Mouse (Mus musculus): ENCODE data around the gene Foxs1.

Gene Foxs1

DNA sequence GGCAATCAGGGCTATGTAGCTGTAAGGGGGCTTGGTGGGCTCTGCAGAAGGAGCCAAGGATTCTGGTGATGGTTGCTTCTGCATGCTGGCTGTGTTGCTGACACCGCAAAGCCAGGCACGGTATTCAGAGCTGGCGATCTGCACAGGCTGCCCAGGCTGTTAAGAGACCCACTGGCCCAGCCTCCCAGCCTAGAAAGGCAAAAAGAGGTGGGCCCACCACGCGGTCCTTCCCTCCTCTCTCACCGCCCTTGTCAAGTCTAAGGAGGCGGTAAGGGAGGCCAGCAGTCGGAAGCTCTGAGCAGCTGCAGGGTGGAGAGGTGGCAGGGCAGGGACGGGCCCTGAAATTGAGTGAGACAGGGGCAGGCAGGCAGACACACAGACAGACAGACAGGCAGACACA lies at the start of gene Foxs1:
TSS of gene Foxs1 (minus strand) at position 161 of the 400 bp plus-strand sequence.
- no peak for DNase-seq (ENCODE audit: low read depth, low spot score)

DNA sequence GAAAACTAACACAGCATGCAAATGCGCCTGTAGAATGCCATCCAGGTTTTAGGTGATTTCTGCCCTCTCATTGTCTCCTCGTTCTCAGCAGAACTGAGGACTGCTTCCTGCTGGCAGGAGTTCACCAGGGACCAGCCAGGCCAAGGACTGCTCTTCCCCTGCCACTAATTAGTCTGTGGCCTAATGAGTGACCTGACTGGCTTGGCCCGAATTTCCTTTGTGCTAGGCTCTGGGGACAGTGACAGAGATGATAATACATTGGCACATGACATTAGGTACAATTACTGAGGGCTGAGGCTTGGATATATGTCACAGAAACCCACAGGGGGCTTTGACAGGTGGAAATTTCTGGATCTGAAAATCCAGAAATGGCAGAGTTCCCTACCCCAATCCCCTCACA lies 44.0 kb upstream of the Foxs1 start:
- no peak for DNase-seq (ENCODE audit: low read depth, low spot score)

- no peak for DNase-seq (ENCODE audit: low read depth, low spot score)
Measured at GRCm38 (mm10) chr2:152965555-152965954, 32.5 kb upstream of the Foxs1 start.

- peak; percentile 66 for DNase-seq (ENCODE audit: low read depth, low spot score)
Measured at GRCm38 (mm10) chr2:152962091-152962793, 29.2 kb upstream of the Foxs1 start, which contains the start of gene Ttll9. Ttll9 (plus strand) TSS chr2:152962485.

DNA sequence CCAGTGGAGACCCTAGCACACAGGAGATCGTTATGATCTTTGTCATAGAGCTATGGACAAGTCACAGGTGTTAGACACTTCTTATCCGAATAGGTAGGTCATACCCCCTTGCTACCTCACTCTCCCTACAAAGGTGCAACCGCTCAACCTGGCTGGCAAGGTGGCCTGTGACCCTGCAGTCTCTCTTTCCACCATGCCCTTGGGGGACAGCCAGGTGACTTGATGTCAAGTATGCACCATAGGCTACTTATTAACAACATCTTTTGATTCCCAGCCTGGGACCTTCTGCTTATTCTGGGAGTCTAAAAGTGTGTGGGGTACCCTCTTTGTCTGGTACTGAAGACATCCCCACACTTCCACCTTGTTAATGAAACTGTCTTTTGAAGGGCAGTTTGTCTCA lies 25.1 kb upstream of the Foxs1 start:
- no peak for DNase-seq (ENCODE audit: low read depth, low spot score)

- no peak for DNase-seq (ENCODE audit: low read depth, low spot score)
Measured at GRCm38 (mm10) chr2:152951850-152952720, 19.1 kb upstream of the Foxs1 start.

GRCm38 (mm10) chr2:152951065-152951849 lies 18.2 kb upstream of the Foxs1 start, which contains the start of gene Dusp15:
Dusp15 (minus strand) TSS chr2:152951698.
- no peak for DNase-seq (ENCODE audit: low read depth, low spot score)

DNA sequence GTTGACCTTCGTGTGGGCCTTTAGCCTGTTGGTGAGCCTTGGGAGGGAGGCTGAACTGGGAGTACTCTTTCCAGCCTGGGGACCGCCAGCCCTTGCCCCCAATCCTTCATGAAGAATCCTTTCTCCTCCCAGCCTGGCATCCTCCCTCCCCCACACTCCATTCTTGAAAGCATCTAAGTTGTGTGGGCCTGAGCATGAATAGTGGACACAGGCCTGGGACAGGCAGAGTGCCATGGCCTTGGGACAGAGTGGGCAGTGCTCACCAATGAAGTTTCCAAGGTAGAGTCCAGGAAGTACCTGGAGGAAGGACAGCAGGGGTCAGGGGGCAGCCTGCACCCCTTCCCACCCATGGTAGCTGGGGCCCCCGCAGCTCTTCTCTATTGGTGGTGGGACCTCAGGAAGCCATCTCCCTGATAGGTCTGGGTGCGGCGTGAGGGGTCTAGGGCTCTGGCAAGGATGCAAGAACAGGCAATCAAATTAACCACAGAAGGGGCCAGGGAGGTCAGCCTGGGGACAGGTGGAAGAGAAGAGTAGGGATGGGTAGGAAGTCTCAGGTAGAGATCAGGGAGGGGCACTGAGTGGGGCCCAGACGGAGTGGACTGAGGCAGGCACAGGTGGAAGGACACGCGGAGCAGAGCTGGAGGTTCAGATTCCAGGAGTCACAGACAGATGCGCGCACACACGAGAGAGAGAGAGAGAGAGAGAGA lies 17.5 kb upstream of the Foxs1 start:
- no peak for DNase-seq (ENCODE audit: low read depth, low spot score)

GRCm38 (mm10) chr2:152948438-152949020 lies 15.5 kb upstream of the Foxs1 start:
- no peak for DNase-seq (ENCODE audit: low read depth, low spot score)

- no peak for DNase-seq (ENCODE audit: low read depth, low spot score)
Measured at GRCm38 (mm10) chr2:152947098-152947497, 14.1 kb upstream of the Foxs1 start.

GRCm38 (mm10) chr2:152944013-152944412 lies 11.0 kb upstream of the Foxs1 start:
- DNase-seq (ENCODE audit: low read depth, low spot score) = no peak

- DNase-seq (ENCODE audit: low read depth, low spot score) = no peak
Measured at GRCm38 (mm10) chr2:152943568-152943967, 10.6 kb upstream of the Foxs1 start.

GRCm38 (mm10) chr2:152942898-152943515 lies 10.0 kb upstream of the Foxs1 start:
- no peak for DNase-seq (ENCODE audit: low read depth, low spot score)

- no peak for DNase-seq (ENCODE audit: low read depth, low spot score)
Measured at GRCm38 (mm10) chr2:152941776-152942175, 8.8 kb upstream of the Foxs1 start.

DNA sequence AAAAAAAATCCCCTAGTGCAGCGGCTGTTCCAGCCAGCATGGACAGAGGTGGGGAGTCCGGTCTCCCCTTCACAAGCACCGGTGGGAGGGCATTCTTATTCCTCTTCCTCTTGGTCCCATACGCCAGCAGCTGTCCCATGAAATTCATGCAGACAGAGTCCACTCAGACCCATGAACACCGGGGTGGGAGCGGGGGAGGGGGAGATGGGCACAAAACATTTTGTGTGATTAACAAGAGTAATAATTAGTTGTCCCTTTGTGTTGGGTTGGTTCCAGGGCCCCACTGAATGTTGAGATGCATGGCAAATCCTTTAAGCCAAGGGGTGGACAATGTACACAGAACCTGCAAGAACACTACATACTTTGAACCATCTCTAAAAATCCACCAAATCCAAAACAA lies 8.1 kb upstream of the Foxs1 start:
- no peak for DNase-seq (ENCODE audit: low read depth, low spot score)

- no peak for DNase-seq (ENCODE audit: low read depth, low spot score)
Measured at GRCm38 (mm10) chr2:152939846-152940245, 6.8 kb upstream of the Foxs1 start.

GRCm38 (mm10) chr2:152933614-152934013 lies 606 bp upstream of the Foxs1 start:
- peak; percentile 54 for DNase-seq (ENCODE audit: low read depth, low spot score)

- no peak for DNase-seq (ENCODE audit: low read depth, low spot score)
Measured at GRCm38 (mm10) chr2:152931456-152932160, 1.4 kb downstream of the Foxs1 start.

- DNase-seq (ENCODE audit: low read depth, low spot score) = no peak
Measured at GRCm38 (mm10) chr2:152930276-152930675, 2.7 kb downstream of the Foxs1 start.

GRCm38 (mm10) chr2:152928988-152929370 lies 4.0 kb downstream of the Foxs1 start:
- DNase-seq (ENCODE audit: low read depth, low spot score) = no peak

Measured in embryo, embryonic 11.5 days (tissue).